Mouse (Mus musculus) R1 (cell line): Measurements from ENCODE around the gene Ifnl2.

Source experiments
- DNase-seq: peaks from one replicate; pipeline ENCODE4 v3.0.0-alpha.2; 2018; ENCODE audit warnings: low read depth, low spot score

Ifnl2 gene

GRCm38 (mm10) chr7:28490903-28491302 lies 19.4 kb downstream of the Ifnl2 start:
- peak; percentile 75 for DNase-seq

GRCm38 (mm10) chr7:28490410-28490809 lies 19.8 kb downstream of the Ifnl2 start:
- DNase-seq: peak; percentile 98

- DNase-seq: peak; percentile 93
Measured at GRCm38 (mm10) chr7:28488030-28488491, 22.2 kb downstream of the Ifnl2 start.

- peak; percentile 83 for DNase-seq
Measured at GRCm38 (mm10) chr7:28484192-28484591, 26.1 kb downstream of the Ifnl2 start.

GRCm38 (mm10) chr7:28482854-28483253 lies 27.4 kb downstream of the Ifnl2 start:
- DNase-seq: no peak

- peak; percentile 70 for DNase-seq
Measured at GRCm38 (mm10) chr7:28478854-28479253, 31.4 kb downstream of the Ifnl2 start.

- no peak for DNase-seq
Measured at GRCm38 (mm10) chr7:28477363-28477762, 32.9 kb downstream of the Ifnl2 start.

- DNase-seq: no peak
Measured at GRCm38 (mm10) chr7:28476191-28476590, 34.1 kb downstream of the Ifnl2 start.

GRCm38 (mm10) chr7:28467213-28467751 lies 43.0 kb downstream of the Ifnl2 start:
- DNase-seq: peak; percentile 59

GRCm38 (mm10) chr7:28466721-28467212 lies 43.5 kb downstream of the Ifnl2 start:
- no peak for DNase-seq

GRCm38 (mm10) chr7:28464416-28465212 lies 45.6 kb downstream of the Ifnl2 start:
- peak; percentile 93 for DNase-seq

GRCm38 (mm10) chr7:28462769-28463168 lies 47.5 kb downstream of the Ifnl2 start:
- no peak for DNase-seq

- peak; percentile 72 for DNase-seq
Measured at GRCm38 (mm10) chr7:28460361-28460760, 49.9 kb downstream of the Ifnl2 start.
